Mouse (Mus musculus): ENCODE measurements around the gene Btbd9. TPM values are rescaled to one million over a fixed set of nuclear protein-coding genes. Genes with fewer than 3 reads are reported as not detected.

Gene Btbd9
- total and polyA plus RNA-seq, 2 experiments from 2014 or later, result 85.5 to 138 TPM

GRCm38 (mm10) chr17:30267432-30267973 lies 308.8 kb downstream of the Btbd9 start:
- TF ChIP-seq CTCF (IDR thresholded peaks at IDR 0.05), result no peak

GRCm38 (mm10) chr17:30263535-30263934 lies 312.8 kb downstream of the Btbd9 start:
- ATAC-seq (ENCODE audit: low FRiP score), result no peak
- no peak for DNase-seq (ENCODE audit: low spot score)

More at GRCm38 (mm10) chr17:30267432-30267973, 308.8 kb downstream of the Btbd9 start:
- WGBS, result 84% methylated on average over 5 of the region's 5 CpGs
- Histone ChIP-seq H3K36me3 (ENCODE audit: insufficient read depth, low read length) (no peaks in the 10 kb centered on the region), H3K27ac (ENCODE audit: low read depth, low read length) (no peak overlapping the region), H3K4me2 (ENCODE audit: low read depth, low read length, poor library complexity, severe bottlenecking) (no peak overlapping the region), H3K9ac (replicated peaks; ENCODE audit: low read length, poor library complexity, severe bottlenecking) (no peak overlapping the region), H3K9me3 (ENCODE audit: low read length) (no peaks in the 10 kb centered on the region), H3K27me3 (ENCODE audit: insufficient read depth, low read length) (no peaks in the 10 kb centered on the region), H3K4me1 (ENCODE audit: insufficient read depth, low read length) (no peaks in the 10 kb centered on the region), H3K4me3 (ENCODE audit: low read depth, low read length) (no peak overlapping the region)
- DNase-seq (ENCODE audit: low spot score) (no peak), ATAC-seq (ENCODE audit: low FRiP score) (no peak)

GRCm38 (mm10) chr17:30262943-30263342 lies 313.3 kb downstream of the Btbd9 start:
- Histone ChIP-seq H3K27me3 (ENCODE audit: insufficient read depth, low read length) (no peaks in the 10 kb centered on the region), H3K9me3 (ENCODE audit: low read length) (no peaks in the 10 kb centered on the region), H3K4me1 (ENCODE audit: insufficient read depth, low read length) (no peaks in the 10 kb centered on the region), H3K4me3 (ENCODE audit: low read depth, low read length) (no peak overlapping the region), H3K9ac (replicated peaks; ENCODE audit: low read length, poor library complexity, severe bottlenecking) (no peak overlapping the region), H3K27ac (ENCODE audit: low read depth, low read length) (no peak overlapping the region), H3K4me2 (ENCODE audit: low read depth, low read length, poor library complexity, severe bottlenecking) (no peak overlapping the region), H3K36me3 (ENCODE audit: insufficient read depth, low read length) (no peaks in the 10 kb centered on the region)
- TF ChIP-seq CTCF (IDR thresholded peaks at IDR 0.05), result no peak
- 77% methylated on average over 6 of the region's 6 CpGs for WGBS
- no peak for ATAC-seq (ENCODE audit: low FRiP score)
- DNase-seq (ENCODE audit: low spot score), result no peak

More at GRCm38 (mm10) chr17:30263535-30263934, 312.8 kb downstream of the Btbd9 start:
- no peak overlapping the region for H3K4me3 ChIP-seq (ENCODE audit: low read depth, low read length)
- 80% methylated on average over 2 of the region's 2 CpGs for WGBS
- H3K9me3 ChIP-seq (ENCODE audit: low read length), result no peaks in the 10 kb centered on the region
- H3K36me3 ChIP-seq (ENCODE audit: insufficient read depth, low read length), result no peaks in the 10 kb centered on the region
- H3K4me2 ChIP-seq (ENCODE audit: low read depth, low read length, poor library complexity, severe bottlenecking), result no peak overlapping the region
- no peaks in the 10 kb centered on the region for H3K27me3 ChIP-seq (ENCODE audit: insufficient read depth, low read length)
- H3K27ac ChIP-seq (ENCODE audit: low read depth, low read length), result no peak overlapping the region
- H3K4me1 ChIP-seq (ENCODE audit: insufficient read depth, low read length), result no peaks in the 10 kb centered on the region
- TF ChIP-seq CTCF (IDR thresholded peaks at IDR 0.05), result no peak
- no peak overlapping the region for H3K9ac ChIP-seq (replicated peaks; ENCODE audit: low read length, poor library complexity, severe bottlenecking)

GRCm38 (mm10) chr17:30262440-30262839 lies 313.8 kb downstream of the Btbd9 start:
- Histone ChIP-seq H3K4me3 (ENCODE audit: low read depth, low read length) (no peak overlapping the region), H3K9me3 (ENCODE audit: low read length) (no peaks in the 10 kb centered on the region), H3K4me2 (ENCODE audit: low read depth, low read length, poor library complexity, severe bottlenecking) (no peak overlapping the region), H3K36me3 (ENCODE audit: insufficient read depth, low read length) (no peaks in the 10 kb centered on the region), H3K27me3 (ENCODE audit: insufficient read depth, low read length) (no peaks in the 10 kb centered on the region), H3K4me1 (ENCODE audit: insufficient read depth, low read length) (no peaks in the 10 kb centered on the region), H3K9ac (replicated peaks; ENCODE audit: low read length, poor library complexity, severe bottlenecking) (no peak overlapping the region), H3K27ac (ENCODE audit: low read depth, low read length) (no peak overlapping the region)
- TF ChIP-seq CTCF (IDR thresholded peaks at IDR 0.05), result no peak
- 76% methylated on average over 4 of the region's 4 CpGs for WGBS
- ATAC-seq (ENCODE audit: low FRiP score), result no peak
- DNase-seq (ENCODE audit: low spot score), result no peak

DNA sequence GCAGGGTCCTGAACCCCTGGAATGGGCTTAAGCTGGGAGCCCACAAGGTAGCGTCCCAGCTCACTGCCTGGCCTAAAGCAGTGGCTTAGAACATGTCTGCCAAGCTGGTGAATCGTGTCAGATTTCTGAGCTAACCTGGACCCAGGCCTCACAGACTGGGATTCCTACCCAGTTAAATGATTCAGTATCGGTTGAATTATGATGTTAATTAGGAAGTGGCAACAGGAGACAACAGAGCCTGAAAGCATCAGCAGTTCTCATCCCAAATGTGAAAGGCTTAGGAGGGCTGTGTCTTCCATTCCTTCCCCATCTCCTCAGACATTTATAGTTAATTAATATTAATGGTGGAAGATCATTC lies 314.3 kb downstream of the Btbd9 start:
- H3K4me2 ChIP-seq (ENCODE audit: low read depth, low read length, poor library complexity, severe bottlenecking), result no peak overlapping the region
- DNase-seq (ENCODE audit: low spot score) (no peak), ATAC-seq (ENCODE audit: low FRiP score) (no peak)
- TF ChIP-seq CTCF (IDR thresholded peaks at IDR 0.05), result no peak
- H3K27ac ChIP-seq (ENCODE audit: low read depth, low read length), result no peak overlapping the region
- H3K9me3 ChIP-seq (ENCODE audit: low read length), result no peaks in the 10 kb centered on the region
- no peaks in the 10 kb centered on the region for H3K36me3 ChIP-seq (ENCODE audit: insufficient read depth, low read length)
- 51% methylated on average over 3 of the region's 3 CpGs for WGBS
- H3K4me1 ChIP-seq (ENCODE audit: insufficient read depth, low read length), result no peaks in the 10 kb centered on the region
- no peak overlapping the region for H3K9ac ChIP-seq (replicated peaks; ENCODE audit: low read length, poor library complexity, severe bottlenecking)
- H3K27me3 ChIP-seq (ENCODE audit: insufficient read depth, low read length), result no peaks in the 10 kb centered on the region
- H3K4me3 ChIP-seq (ENCODE audit: low read depth, low read length), result no peak overlapping the region

- Histone ChIP-seq H3K4me1 (ENCODE audit: insufficient read depth, low read length) (no peaks in the 10 kb centered on the region), H3K27ac (ENCODE audit: low read depth, low read length) (no peak overlapping the region)
- ATAC-seq (ENCODE audit: low FRiP score), result no peak
These were observed 314.8 kb downstream of the Btbd9 start for GRCm38 (mm10) chr17:30261307-30261982.

More at GRCm38 (mm10) chr17:30261307-30261982, 314.8 kb downstream of the Btbd9 start:
- Histone ChIP-seq H3K4me2 (ENCODE audit: low read depth, low read length, poor library complexity, severe bottlenecking) (no peak overlapping the region), H3K4me3 (ENCODE audit: low read depth, low read length) (no peak overlapping the region), H3K36me3 (ENCODE audit: insufficient read depth, low read length) (no peaks in the 10 kb centered on the region), H3K9me3 (ENCODE audit: low read length) (no peaks in the 10 kb centered on the region), H3K27me3 (ENCODE audit: insufficient read depth, low read length) (no peaks in the 10 kb centered on the region), H3K9ac (replicated peaks; ENCODE audit: low read length, poor library complexity, severe bottlenecking) (no peak overlapping the region)
- no peak for DNase-seq (ENCODE audit: low spot score)
- no peak for TF ChIP-seq CTCF (IDR thresholded peaks at IDR 0.05)
- 65% methylated on average over 10 of the region's 10 CpGs for WGBS

Measured in midbrain, postnatal 0 days (tissue).